Mouse (Mus musculus): Measurements from ENCODE around the gene Lrfn2.

The Lrfn2 gene

GRCm38 (mm10) chr17:48963740-48964139 is 31.6 kb downstream of the Lrfn2 start:
- no peak for DNase-seq (ENCODE audit: low read depth, low spot score)

- DNase-seq (ENCODE audit: low read depth, low spot score): no peak
Observed at GRCm38 (mm10) chr17:48968304-48968703, 36.1 kb downstream of the Lrfn2 start.

- no peak for DNase-seq (ENCODE audit: low read depth, low spot score)
Observed at GRCm38 (mm10) chr17:48971296-48971695, 39.1 kb downstream of the Lrfn2 start.

DNA sequence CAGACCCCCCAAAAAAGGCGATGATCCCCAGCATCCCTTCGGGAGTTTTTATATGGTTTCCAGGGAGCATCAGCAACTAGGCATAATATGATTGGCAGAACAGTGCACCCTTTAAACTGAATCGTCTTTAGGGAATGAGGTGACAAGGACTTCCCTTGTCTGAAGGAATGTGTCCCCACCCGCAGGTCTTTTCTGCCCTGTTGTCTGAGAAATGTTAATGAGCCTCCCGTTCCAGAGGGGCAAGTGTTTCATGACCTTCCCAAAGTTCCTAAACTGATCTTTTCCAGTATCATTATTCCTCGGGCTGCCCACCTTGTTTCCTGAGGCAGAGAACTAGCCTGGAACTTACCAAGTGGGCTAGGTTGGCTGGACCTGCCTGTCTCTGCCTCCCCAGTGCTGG is 40.7 kb downstream of the Lrfn2 start:
- DNase-seq (ENCODE audit: low read depth, low spot score): no peak

GRCm38 (mm10) chr17:48973394-48973793 is 41.2 kb downstream of the Lrfn2 start:
- DNase-seq (ENCODE audit: low read depth, low spot score): no peak

DNA sequence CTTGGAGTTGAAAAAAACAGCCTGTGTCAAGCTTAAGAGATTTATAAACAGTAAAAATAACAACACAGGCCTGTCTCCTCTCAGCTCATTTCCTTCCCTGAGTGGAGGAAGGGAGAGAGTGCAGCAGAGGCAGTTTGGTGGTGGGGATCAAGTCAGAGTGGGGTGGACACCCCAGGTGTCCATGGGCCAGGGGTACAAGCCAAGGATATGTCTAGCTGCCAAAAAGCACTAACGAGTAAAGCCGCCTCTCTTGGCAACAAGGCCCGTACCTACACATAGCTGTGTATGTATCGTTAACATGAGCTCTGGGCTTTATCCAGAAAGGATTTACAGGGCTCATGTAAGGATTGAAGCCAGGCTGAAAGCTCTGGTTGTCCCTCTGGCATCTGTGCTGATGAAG is 42.9 kb downstream of the Lrfn2 start:
- no peak for DNase-seq (ENCODE audit: low read depth, low spot score)

DNA sequence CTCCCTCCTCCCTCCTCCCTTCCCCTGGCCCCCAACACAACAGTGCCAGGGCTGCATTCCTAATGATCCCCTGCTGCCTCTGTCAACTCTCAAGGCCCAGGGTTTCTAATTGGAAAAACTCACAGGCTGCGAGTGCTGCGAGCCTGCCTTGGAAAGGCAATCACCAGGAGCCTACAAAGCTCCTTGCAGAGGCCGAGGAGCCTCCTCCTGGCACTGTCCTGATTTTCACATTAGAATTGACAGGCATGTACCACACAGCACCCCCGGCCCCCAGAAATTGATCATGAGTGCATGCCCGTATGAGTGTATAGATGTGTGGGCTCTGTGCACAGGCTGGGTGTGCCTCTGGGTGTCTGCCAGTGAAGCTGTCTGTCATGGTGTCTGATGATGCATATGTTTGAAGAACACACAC is 44.4 kb downstream of the Lrfn2 start:
- no peak for DNase-seq (ENCODE audit: low read depth, low spot score)

- no peak for DNase-seq (ENCODE audit: low read depth, low spot score)
Observed at GRCm38 (mm10) chr17:48995256-48995993, 63.2 kb downstream of the Lrfn2 start.

DNA sequence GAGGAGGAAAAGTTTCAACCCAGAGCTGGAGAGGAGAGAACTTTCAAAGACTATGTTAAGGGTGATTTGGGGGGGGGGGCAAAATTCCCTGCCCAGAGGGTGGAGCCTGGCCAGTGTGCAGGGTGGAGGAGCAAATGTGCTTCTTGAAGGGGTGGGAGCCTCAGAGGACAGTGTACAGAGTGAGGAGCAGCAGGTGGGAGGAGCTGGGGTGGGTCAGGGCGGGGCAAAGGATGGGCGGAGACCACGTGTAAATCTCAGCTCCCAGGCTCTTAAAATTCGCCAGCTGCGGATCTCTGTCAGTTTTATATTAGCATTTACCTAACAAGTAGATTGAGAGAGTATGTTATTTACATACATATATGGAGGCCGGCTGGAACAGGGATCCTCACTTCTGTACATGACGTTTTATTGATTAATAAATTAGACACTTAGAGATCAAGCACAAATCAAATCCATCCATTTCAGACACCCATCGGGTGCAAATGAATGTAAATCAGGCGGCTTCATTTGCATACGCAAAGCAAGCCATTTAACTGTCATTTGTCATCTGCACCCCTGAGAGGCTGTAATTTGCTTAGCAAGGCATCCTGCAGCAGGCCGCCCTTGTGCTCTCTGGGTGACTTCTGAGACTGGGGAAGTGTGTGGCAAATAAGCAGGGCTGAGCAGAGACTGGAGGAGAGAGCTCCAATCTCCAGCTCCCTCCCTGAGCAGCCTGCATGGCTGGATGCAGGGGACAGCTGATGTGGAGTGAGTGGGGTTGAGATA is 67.5 kb downstream of the Lrfn2 start:
- DNase-seq (ENCODE audit: low read depth, low spot score): no peak

DNA sequence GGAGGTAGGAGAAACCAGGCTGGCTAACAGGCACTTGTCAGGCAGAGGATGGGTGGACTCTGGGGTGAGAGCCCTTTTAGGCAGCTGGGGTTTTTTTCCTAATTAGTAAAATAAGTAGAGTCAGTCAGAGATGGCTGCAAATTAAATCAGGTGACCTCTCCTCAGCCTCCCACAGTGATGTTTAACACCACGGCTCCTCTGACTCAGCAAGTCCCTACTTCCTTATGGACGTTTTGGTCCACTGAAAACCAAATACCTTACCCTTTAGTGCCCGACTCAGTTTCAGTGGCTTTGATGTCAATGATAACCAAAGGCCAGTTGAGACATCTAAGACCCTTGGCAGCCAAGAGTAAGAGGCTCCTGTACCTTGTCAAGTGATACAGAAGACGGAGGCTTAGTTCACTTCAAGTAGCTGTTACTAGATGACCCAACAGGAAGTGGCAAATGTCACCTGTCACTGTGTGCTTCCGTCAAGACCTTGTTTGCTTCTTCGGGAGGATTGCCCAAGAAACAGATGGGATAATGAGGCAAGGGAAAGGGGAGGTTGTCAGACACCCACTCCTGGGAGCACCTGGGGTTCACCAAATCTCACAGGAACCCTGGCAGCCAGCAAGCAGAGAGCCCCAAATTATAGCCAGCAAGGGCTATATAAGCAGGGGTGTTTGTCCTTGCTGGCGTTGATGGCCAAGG is 77.3 kb downstream of the Lrfn2 start:
- no peak for DNase-seq (ENCODE audit: low read depth, low spot score)

DNA sequence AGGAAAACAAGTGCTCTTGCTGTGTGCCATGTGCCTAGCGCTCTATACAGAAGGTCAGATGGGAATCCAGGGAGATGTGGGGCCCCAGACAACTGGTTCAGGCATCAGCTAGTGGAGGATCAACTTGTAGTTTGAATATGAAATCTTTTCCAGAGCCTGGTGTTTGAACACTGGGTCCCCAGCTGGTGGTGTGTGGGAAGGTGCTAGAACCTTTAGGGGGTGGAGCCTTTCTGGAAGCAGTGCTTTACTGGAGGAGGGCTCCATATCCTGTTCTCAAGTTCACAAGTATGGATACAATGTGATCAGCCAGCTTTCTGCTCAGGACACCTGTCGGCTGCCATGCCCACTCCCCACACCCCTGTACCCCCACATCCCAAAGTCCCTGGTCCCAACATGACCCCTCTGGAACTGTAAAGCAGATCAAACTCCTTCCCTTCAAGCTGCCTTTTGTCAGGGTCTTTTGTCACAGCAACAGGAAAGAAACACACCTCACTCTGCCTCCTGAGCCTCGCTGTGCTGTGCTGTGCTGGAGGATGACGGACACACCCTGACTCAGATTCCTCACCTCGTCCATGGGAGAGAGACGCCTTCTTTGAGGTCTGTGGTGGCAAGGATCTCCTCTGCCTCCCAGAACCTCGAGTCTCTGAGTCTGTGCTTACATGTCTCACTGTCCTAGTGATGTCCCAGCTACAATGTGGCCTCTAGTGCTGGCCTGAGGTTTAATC is 81.9 kb downstream of the Lrfn2 start:
- no peak for DNase-seq (ENCODE audit: low read depth, low spot score)

DNA sequence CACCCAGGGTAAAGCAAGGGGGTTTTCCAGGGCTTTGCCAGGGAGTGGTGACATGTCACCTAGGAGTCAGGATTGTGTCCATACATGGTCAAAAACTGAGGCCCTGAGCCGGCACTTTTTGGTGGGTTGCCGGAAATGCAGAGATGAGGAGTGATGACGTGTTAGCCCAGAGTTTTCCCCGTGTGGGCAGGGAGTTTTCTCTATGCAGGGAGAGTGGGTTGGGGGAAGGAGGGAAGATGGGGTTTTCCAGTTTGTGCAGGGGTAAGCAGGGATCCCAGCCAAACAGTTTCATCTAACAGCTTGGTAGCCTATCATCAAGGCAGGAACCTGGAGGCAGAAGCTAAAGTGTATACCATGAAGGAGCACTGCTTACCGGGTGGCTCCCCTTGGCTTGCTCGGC is 83.2 kb downstream of the Lrfn2 start:
- DNase-seq (ENCODE audit: low read depth, low spot score): no peak

- DNase-seq (ENCODE audit: low read depth, low spot score): no peak
Observed at GRCm38 (mm10) chr17:49016229-49016628, 84.0 kb downstream of the Lrfn2 start.

GRCm38 (mm10) chr17:49017438-49018415 is 85.5 kb downstream of the Lrfn2 start:
- no peak for DNase-seq (ENCODE audit: low read depth, low spot score)

DNA sequence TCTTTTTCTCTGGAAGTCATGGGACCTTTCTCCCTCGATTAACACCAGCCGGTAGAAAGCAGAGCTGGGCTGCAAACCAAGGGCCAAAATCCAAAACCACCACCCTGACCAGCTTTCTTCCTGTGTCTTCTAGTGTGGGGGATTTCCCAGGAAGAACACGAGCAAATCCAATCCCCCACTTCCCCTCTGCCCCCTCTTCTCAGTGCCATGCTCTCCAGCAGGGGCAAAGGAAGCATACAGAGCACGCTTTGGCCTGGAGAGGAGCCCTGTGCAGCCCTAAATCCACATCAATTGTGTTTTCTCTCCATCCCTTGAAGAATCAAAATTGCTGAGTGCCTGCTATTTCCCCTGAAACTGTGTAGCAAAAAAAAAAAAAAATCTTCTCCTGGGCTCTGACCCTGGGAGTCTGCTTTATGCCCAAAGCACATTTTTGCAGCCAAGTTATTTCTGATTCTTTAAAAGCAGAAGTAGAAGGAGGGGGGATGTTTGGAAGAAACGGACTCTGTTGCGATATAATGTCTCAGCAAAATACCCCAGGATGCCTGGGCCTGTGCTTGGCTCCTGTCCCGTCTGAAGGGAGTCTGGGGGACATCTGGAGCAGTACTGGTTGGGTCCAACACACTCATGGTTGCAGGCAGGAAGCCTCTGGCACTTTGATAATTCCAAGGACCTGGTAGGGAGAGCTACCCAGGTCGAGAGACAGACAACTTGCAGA is 86.8 kb downstream of the Lrfn2 start:
- no peak for DNase-seq (ENCODE audit: low read depth, low spot score)

GRCm38 (mm10) chr17:49029556-49030268 is 97.5 kb downstream of the Lrfn2 start:
- DNase-seq (ENCODE audit: low read depth, low spot score): peak; percentile 61

- no peak for DNase-seq (ENCODE audit: low read depth, low spot score)
Observed at GRCm38 (mm10) chr17:49030269-49030615, 98.1 kb downstream of the Lrfn2 start.

GRCm38 (mm10) chr17:49030841-49031240 is 98.7 kb downstream of the Lrfn2 start:
- DNase-seq (ENCODE audit: low read depth, low spot score): no peak

- no peak for DNase-seq (ENCODE audit: low read depth, low spot score)
Observed at GRCm38 (mm10) chr17:49031790-49032189, 99.6 kb downstream of the Lrfn2 start.

Measured in WW6 (cell line).